Mouse (Mus musculus) bone marrow, adult 2 months (tissue): Measurements from ENCODE around the gene Gna11.

Experiments used
- CTCF ChIP-seq: fragments of 200-500 bp; IDR thresholded peaks from 2 replicates; pipeline ENCODE4 v1.5.1; 2011; ENCODE audit warnings: low read length, control low read depth; ENCODE audit not compliant: control insufficient read depth, insufficient read depth
- POLR2A ChIP-seq: fragments of 200-500 bp; IDR thresholded peaks from 2 replicates; pipeline ENCODE4 v1.6.1; 2011; ENCODE audit warnings: low read depth, mild to moderate bottlenecking, control low read depth, low read length, borderline replicate concordance; ENCODE audit not compliant: control insufficient read depth

DNA sequence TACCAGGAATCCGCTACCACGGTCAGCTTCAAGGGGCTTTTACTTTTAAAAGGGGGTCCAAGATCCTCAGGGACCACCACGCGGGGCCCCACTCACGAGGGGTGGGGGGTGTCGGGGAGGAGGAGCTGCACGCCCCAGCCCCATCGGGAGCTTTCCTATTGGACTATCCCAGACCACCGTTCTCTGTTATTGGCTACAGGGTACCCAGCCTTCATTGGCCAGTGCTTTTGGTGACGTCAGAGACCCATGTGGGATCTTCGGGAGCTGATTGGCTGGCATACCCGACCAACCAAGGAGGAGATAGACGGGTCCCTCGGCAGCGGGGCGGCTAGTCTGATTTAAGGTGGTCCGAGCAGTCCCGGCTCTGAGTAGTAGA, 26.5 kb upstream of the Gna11 start:
- no peak for TF ChIP-seq POLR2A
- TF ChIP-seq CTCF: no peak
